Mouse (Mus musculus) liver, embryonic 13.5 days (tissue): ENCODE measurements at regions not wholly inside any gene's neighbourhood (a gene's known extent, or its start where the extent isn't known, plus 50 kb on each side); places are given as distances from the start of the nearest gene placed in this dataset.

Source experiments
- ATAC-seq: fragments of 200-750 bp; cut with Nextera tagmentation; 2 replicates; pipeline ENCODE4 v1.8.0; 2017; ENCODE audit warnings: low read depth, mild to moderate bottlenecking, moderate number of reproducible peaks, moderate library complexity
- DNase-seq: peaks from one replicate; pipeline ENCODE4 v3.0.0; 2022
- H3K27ac ChIP-seq: fragments of 300-500 bp; sonication (generic); 2 replicates; pipeline ENCODE4 v1.5.1; 2015; ENCODE audit warnings: moderate library complexity, mild to moderate bottlenecking, inconsistent platforms
- H3K27me3 ChIP-seq: fragments of 300-500 bp; sonication (generic); 2 replicates; pipeline ENCODE4 v1.6.1; 2015; ENCODE audit warnings: mild to moderate bottlenecking, inconsistent platforms
- H3K36me3 ChIP-seq: fragments of 300-500 bp; sonication (generic); 2 replicates; pipeline ENCODE4 v1.6.1; 2015; ENCODE audit warnings: mild to moderate bottlenecking, inconsistent platforms
- H3K4me1 ChIP-seq: fragments of 300-500 bp; sonication (generic); replicated peaks from 2 replicates; pipeline ENCODE4 v1.6.1; 2015; ENCODE audit warnings: inconsistent platforms
- H3K4me2 ChIP-seq: fragments of 300-500 bp; sonication (generic); 2 replicates; pipeline ENCODE4 v1.6.1; 2015; ENCODE audit warnings: inconsistent platforms, mild to moderate bottlenecking, moderate library complexity
- H3K4me3 ChIP-seq: fragments of 300-500 bp; sonication (generic); replicated peaks from 2 replicates; pipeline ENCODE4 v1.5.1; 2015; ENCODE audit warnings: mild to moderate bottlenecking, inconsistent platforms
- H3K9ac ChIP-seq: fragments of 300-500 bp; sonication (generic); 2 replicates; pipeline ENCODE4 v1.6.1; 2015; ENCODE audit warnings: mild to moderate bottlenecking, inconsistent platforms
- H3K9me3 ChIP-seq: fragments of 300-500 bp; sonication (generic); replicated peaks from 2 replicates; pipeline ENCODE4 v1.6.1; 2016; ENCODE audit warnings: inconsistent platforms
- WGBS: fragments of 180-500 bp; shearing (Covaris S2); methylation state at CpG from one replicate; pipeline ENCODE4 v1.1.7; 2015; ENCODE audit not compliant: insufficient replicate concordance; 5-methylcytosine and 5-hydroxymethylcytosine counted together

DNA sequence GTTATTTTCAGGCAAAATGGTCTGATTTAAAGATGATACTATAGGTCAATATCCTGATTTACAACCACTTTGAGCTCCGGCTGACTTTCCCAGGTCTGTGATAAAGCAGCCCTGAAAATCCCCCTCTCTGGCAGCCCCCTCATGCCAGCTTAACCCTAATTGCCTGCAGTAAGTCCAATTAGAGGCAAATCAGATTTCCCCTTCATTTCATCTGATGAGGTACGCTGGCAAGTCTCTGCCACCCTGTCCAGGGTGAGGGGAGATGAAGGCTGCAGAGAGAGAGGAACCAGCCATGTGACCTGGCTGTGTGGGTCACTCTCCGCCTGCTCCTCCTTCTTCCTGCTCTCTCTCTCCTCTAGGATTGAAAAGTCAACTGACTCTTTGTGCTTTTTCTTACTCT, 160.6 kb downstream of the Ly86 start:
- Histone ChIP-seq H3K4me1 (peaks cover 48% of the 10 kb centered on the region), H3K9me3 (no peaks in the 10 kb centered on the region)

DNA sequence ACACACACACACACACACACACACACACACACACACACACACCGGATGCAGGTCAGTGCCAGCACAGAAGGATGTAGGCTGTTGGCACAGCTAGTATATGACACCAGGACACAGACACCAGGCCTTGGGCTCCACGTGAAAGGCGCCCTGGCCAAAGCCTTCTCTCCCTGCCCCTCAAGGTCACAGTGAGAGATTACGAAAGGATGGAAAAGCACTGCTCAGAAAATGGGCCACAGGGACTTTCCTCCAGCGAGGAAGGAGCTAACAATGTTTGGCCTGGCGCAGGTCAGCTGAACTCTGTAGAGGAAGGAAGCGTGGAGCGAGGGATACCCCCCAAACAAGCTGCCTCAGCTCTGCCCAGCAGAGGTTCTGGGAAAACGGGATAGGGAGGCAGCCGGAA, 161.0 kb downstream of the Ly86 start:
- Histone ChIP-seq H3K4me2 (no peak overlapping the region), H3K9me3 (no peaks in the 10 kb centered on the region), H3K9ac (no peak overlapping the region), H3K27me3 (no peaks in the 10 kb centered on the region), H3K4me3 (no peak overlapping the region), H3K36me3 (no peaks in the 10 kb centered on the region), H3K27ac (peak overlapping the region; percentile 32), H3K4me1 (peaks cover 49% of the 10 kb centered on the region)
- DNase-seq = no peak
- no peak for ATAC-seq
- WGBS = 50% methylated on average over 10 of the region's 10 CpGs

More for the DNA sequence above, 160.6 kb downstream of the Ly86 start:
- Histone ChIP-seq H3K27me3 (no peaks in the 10 kb centered on the region), H3K4me3 (no peak overlapping the region), H3K9ac (no peak overlapping the region), H3K4me2 (no peak overlapping the region), H3K36me3 (no peaks in the 10 kb centered on the region), H3K27ac (peak overlapping the region; percentile 32; the same call in 1 of the 2 replicates)
- DNase-seq (no peak), ATAC-seq (no peak)
- WGBS = 64% methylated on average over 3 of the region's 3 CpGs

- Histone ChIP-seq H3K9ac (no peak overlapping the region), H3K4me1 (peaks cover 49% of the 10 kb centered on the region), H3K4me3 (no peak overlapping the region), H3K36me3 (no peaks in the 10 kb centered on the region), H3K27ac (0 out of 2 replicates have a peak overlapping the region, but pooled peaks have one; percentile 21), H3K4me2 (no peak overlapping the region), H3K9me3 (no peaks in the 10 kb centered on the region), H3K27me3 (no peaks in the 10 kb centered on the region)
- DNase-seq (no peak), ATAC-seq (no peak)
- 58% methylated on average over 8 of the region's 8 CpGs for WGBS
These were observed 161.7 kb downstream of the Ly86 start for GRCm38 (mm10) chr13:37506701-37507100.

DNA sequence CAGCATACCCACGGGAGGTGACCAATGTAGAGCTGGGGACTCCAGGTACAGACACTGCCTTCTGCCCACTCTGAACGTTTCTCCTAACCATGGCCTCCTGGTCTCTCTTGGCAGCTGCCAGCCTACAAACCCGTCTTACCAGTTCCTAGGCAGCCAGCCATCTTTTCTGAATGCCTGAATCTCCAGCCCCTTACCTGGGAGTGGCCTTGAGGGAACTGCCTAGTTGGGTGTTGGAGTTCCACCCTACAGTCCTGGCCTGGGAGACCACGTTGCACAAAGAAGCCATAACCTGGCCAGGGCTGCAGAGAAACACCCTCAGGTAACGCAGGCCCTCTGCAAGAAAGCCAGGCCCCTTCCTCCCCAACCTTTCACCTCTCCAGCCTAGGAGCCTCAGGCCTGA, 162.1 kb downstream of the Ly86 start:
- no peak overlapping the region for H3K4me2 ChIP-seq
- H3K9ac ChIP-seq = no peak overlapping the region
- H3K27me3 ChIP-seq = no peaks in the 10 kb centered on the region
- H3K27ac ChIP-seq = no peak overlapping the region
- no peak for ATAC-seq
- WGBS = 51% methylated on average over 5 of the region's 5 CpGs
- no peaks in the 10 kb centered on the region for H3K36me3 ChIP-seq
- DNase-seq = no peak
- H3K9me3 ChIP-seq = no peaks in the 10 kb centered on the region
- H3K4me3 ChIP-seq = no peak overlapping the region
- H3K4me1 ChIP-seq = peaks cover 49% of the 10 kb centered on the region

DNA sequence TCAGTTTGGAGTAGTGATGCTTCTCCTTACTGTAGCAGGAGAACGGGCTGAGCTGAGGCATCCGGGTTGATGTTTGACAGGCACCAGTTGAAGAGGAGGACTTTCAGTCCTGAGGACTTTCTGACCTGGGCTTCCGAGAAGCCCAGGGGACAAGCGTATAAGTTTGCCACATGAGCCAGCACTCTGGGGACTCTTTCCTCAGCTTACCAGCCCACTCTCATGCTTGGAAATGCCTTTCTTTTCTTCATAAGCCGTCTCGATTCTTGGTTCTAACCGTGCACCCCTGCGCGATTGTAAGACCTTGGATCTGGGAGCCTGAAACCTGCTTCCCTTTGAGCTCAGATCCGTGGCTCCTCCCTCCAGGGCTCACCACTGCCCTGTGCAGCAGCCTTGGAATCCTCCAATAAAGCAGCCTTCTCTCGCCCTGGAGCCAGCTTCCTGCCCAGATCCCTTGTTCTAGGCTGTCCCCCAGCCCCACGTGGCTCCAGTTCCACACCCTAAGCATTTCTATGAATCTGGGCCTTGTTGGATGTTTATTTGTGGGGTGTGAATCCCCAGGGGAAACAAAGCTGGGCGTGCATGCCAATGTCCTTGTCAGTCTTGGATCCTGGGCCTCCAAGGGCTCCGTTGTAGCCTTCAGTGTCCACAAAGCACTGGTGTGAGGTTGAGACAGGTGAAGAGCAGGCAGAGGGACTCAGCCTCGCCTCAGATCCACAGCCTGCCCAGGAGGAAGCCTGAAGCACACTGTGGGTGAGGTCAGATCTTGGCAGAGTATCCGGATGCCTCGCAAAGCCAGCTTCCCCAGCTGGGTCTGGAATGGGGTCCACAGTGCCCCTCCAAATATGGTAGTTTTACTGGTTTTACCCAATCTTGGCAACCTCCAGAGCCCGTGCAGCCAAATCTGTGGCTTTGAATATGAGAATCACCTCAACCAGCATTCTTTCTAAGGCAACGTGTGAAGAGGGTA, 163.7 kb downstream of the Ly86 start:
- no peak for DNase-seq
- Histone ChIP-seq H3K4me2 (peak overlapping the region; percentile 51), H3K4me1 (peaks cover 53% of the 10 kb centered on the region), H3K4me3 (0 out of 2 replicates have a peak overlapping the region, but pooled peaks have one; percentile 16), H3K9me3 (no peaks in the 10 kb centered on the region), H3K36me3 (no peaks in the 10 kb centered on the region), H3K27ac (peak overlapping the region; percentile 63), H3K9ac (0 out of 2 replicates have a peak overlapping the region, but pooled peaks have one; percentile 22), H3K27me3 (no peaks in the 10 kb centered on the region)
- 17% methylated on average over 19 of the region's 19 CpGs for WGBS
- ATAC-seq = peak; percentile 14

DNA sequence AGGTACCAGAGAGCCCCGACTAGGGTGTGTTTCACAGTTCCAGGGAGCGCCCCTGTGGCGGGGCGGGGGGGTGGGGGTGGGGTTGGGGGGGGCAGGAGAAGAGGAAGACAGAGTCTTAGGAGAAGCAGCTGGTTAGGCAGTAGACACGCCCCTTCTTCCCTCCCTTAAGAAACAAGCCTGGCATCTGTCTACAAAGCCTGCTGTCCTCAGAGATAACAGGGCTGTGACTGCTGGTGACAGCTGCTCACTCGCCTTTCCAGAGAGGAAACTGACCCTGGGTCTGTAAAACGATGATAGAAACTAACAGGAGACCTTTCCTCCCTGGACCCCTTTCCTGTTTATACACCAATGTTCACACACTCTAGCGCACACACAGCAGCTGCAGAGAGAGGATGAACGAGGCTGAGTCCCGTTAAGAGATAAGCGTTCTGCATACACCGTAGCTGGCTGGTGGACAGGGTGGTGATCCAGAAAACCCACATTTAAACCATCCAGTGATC, 164.4 kb downstream of the Ly86 start:
- 4% methylated on average over 11 of the region's 12 CpGs for WGBS
- peaks cover 55% of the 10 kb centered on the region for H3K4me1 ChIP-seq
- no peaks in the 10 kb centered on the region for H3K9me3 ChIP-seq
- DNase-seq = peak; percentile 61
- H3K27ac ChIP-seq = peak overlapping the region; percentile 78
- H3K4me3 ChIP-seq = 0 out of 2 replicates have a peak overlapping the region, but pooled peaks have one; percentile 16
- no peaks in the 10 kb centered on the region for H3K36me3 ChIP-seq
- H3K9ac ChIP-seq = 0 out of 2 replicates have a peak overlapping the region, but pooled peaks have one; percentile 22
- H3K4me2 ChIP-seq = peak overlapping the region; percentile 51
- no peaks in the 10 kb centered on the region for H3K27me3 ChIP-seq
- peak; percentile 85 for ATAC-seq

- H3K9me3 ChIP-seq = no peaks in the 10 kb centered on the region
- ATAC-seq (no peak), DNase-seq (no peak)
- WGBS = 51% methylated on average over 6 of the region's 6 CpGs
- H3K27ac ChIP-seq = 0 out of 2 replicates have a peak overlapping the region, but pooled peaks have one; percentile 18
- no peaks in the 10 kb centered on the region for H3K27me3 ChIP-seq
- no peak overlapping the region for H3K9ac ChIP-seq
- H3K4me1 ChIP-seq = peaks cover 56% of the 10 kb centered on the region
- no peak overlapping the region for H3K4me2 ChIP-seq
- no peaks in the 10 kb centered on the region for H3K36me3 ChIP-seq
- H3K4me3 ChIP-seq = no peak overlapping the region
These were observed 165.5 kb downstream of the Ly86 start for GRCm38 (mm10) chr13:37510511-37510910.

GRCm38 (mm10) chr13:37511006-37511405, 166.0 kb downstream of the Ly86 start:
- H3K36me3 ChIP-seq = no peaks in the 10 kb centered on the region
- H3K4me3 ChIP-seq = no peak overlapping the region
- peaks cover 52% of the 10 kb centered on the region for H3K4me1 ChIP-seq
- no peaks in the 10 kb centered on the region for H3K9me3 ChIP-seq
- 62% methylated on average over 6 of the region's 6 CpGs for WGBS
- no peak overlapping the region for H3K4me2 ChIP-seq
- no peak overlapping the region for H3K27ac ChIP-seq
- no peak for DNase-seq
- H3K27me3 ChIP-seq = no peaks in the 10 kb centered on the region
- H3K9ac ChIP-seq = no peak overlapping the region
- no peak for ATAC-seq

DNA sequence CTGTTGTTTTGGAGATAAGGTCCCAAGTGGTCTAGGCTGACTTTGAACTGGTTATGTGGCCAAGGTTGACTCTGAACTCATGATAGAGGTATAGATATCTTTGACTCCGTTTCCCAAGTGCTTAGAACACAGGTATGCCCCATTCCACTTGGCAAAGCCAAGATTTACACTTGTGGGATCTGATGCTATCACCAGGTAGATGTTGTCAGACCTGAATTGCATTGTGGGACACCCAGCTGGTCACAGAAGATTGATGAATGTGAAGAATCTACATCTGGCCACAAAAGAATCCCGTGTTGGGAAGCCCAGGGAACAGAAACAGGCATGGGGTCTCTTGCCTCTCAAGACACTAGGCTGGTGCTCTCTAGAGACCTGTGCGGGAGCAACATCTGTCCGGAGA, 166.4 kb downstream of the Ly86 start:
- DNase-seq (no peak), ATAC-seq (no peak)
- no peak overlapping the region for H3K4me3 ChIP-seq
- 68% methylated on average over 4 of the region's 4 CpGs for WGBS
- no peaks in the 10 kb centered on the region for H3K36me3 ChIP-seq
- no peak overlapping the region for H3K4me2 ChIP-seq
- H3K27ac ChIP-seq = no peak overlapping the region
- no peak overlapping the region for H3K9ac ChIP-seq
- H3K9me3 ChIP-seq = no peaks in the 10 kb centered on the region
- peaks cover 48% of the 10 kb centered on the region for H3K4me1 ChIP-seq
- H3K27me3 ChIP-seq = no peaks in the 10 kb centered on the region

DNA sequence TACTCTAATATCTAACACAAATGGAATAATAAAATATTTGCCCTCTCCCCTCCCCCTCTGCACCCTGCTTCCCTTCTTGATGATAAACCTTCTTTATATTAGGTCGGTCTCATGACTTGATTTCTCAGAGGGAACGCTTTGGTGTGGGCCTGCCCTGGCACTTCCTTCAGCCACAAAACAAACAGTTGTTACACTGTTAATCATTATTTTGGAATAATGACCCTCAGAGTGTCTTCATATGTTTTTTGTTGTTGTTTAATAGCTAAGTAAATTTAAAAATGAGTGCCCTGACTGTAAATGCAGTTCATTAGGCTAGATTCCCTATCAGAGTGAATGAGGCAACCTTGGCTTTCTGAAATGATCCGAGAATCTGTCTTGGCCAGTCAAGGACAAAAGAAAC, 167.8 kb downstream of the Ly86 start:
- H3K9ac ChIP-seq = no peak overlapping the region
- no peak overlapping the region for H3K4me3 ChIP-seq
- H3K36me3 ChIP-seq = no peaks in the 10 kb centered on the region
- no peak for ATAC-seq
- no peaks in the 10 kb centered on the region for H3K9me3 ChIP-seq
- WGBS = 42% methylated on average over 3 of the region's 3 CpGs
- DNase-seq = no peak
- no peaks in the 10 kb centered on the region for H3K27me3 ChIP-seq
- H3K4me2 ChIP-seq = no peak overlapping the region
- peaks cover 44% of the 10 kb centered on the region for H3K4me1 ChIP-seq
- no peak overlapping the region for H3K27ac ChIP-seq

DNA sequence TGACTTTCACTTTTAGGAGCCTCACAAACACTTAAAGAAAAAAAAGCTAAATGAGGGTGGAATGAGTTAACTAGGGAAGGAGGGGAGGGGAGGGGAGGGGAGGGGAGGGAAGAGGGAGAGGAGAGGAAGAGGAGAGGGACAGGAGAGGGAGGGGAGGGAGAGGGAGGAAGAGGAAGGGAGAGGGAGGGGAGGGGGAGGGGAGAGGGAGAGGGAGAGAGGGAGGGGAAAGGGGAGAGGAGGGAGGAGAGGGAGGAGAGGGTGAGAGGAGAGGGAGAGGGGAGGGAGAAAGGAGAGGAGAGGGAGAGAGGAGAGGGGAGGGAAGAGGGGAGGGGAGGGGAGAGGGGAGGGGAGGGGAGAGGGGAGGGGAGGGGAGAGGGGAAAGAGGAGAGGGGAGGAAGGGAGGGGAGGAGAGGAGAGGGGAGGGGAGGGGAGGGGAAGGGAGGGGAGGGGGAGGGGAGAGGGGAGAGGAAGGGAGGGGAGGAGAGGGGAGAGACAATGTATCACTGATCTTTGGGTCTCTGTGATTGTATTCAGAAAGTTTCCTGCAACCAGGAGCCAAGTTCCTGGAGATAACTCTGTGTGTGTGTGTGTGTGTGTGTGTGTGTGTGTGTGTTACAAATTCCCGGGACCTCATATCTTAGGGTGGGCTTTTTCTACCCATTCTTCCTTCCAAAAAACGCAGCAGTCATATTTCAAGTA, 168.3 kb downstream of the Ly86 start:
- H3K4me1 ChIP-seq = peaks cover 39% of the 10 kb centered on the region
- no peak overlapping the region for H3K9ac ChIP-seq
- H3K9me3 ChIP-seq = no peaks in the 10 kb centered on the region
- H3K27me3 ChIP-seq = no peaks in the 10 kb centered on the region
- 24% methylated on average over 2 of the region's 2 CpGs for WGBS
- H3K4me3 ChIP-seq = no peak overlapping the region
- DNase-seq (no peak), ATAC-seq (no peak)
- H3K27ac ChIP-seq = peak overlapping the region; percentile 41; the same call in 1 of the 2 replicates
- H3K36me3 ChIP-seq = no peaks in the 10 kb centered on the region
- H3K4me2 ChIP-seq = no peak overlapping the region; the same call in 1 of the 2 replicates
